Mouse (Mus musculus) kidney, adult 9 months (tissue): Measurements from ENCODE around the gene Gm20671.
"Not testable (repeated sequence)": the region's sequence is repeated elsewhere in the genome, so short reads cannot be mapped to it uniquely, and the experiment has no call there.

Source experiments
- DNase-seq: peaks from one replicate; pipeline ENCODE4 v3.0.0; 2022

The Gm20671 gene

GRCm38 (mm10) chr5:32827009-32827408, at the start of gene Gm20671:
Gene Gm20671 (minus strand): TSS chr5:32827109.
- DNase-seq = no peak

GRCm38 (mm10) chr5:32872346-32872745, 45.4 kb upstream of the Gm20671 start:
- no peak for DNase-seq

GRCm38 (mm10) chr5:32869389-32870024, 42.6 kb upstream of the Gm20671 start:
- DNase-seq = no peak

- DNase-seq = peak; percentile 95
Measured at GRCm38 (mm10) chr5:32863253-32864228, 36.6 kb upstream of the Gm20671 start, which contains the start of gene Depdc5. Gene Depdc5 (plus strand): TSS chr5:32863701.

GRCm38 (mm10) chr5:32862469-32863132, 35.7 kb upstream of the Gm20671 start:
- peak; percentile 60 for DNase-seq

GRCm38 (mm10) chr5:32861082-32861481, 34.2 kb upstream of the Gm20671 start:
- DNase-seq = no peak

- DNase-seq = peak; percentile 68
Measured at GRCm38 (mm10) chr5:32857781-32858220, 30.9 kb upstream of the Gm20671 start.

- DNase-seq = not testable (repeated sequence)
Measured at GRCm38 (mm10) chr5:32855274-32855673, 28.4 kb upstream of the Gm20671 start.

- DNase-seq = no peak
Measured at GRCm38 (mm10) chr5:32854818-32855217, 27.9 kb upstream of the Gm20671 start.

GRCm38 (mm10) chr5:32853731-32854507, 27.0 kb upstream of the Gm20671 start, which contains the start of gene Prr14l:
Gene Prr14l (minus strand): TSS chr5:32854256.
- DNase-seq = peak; percentile 99

- DNase-seq = no peak
Measured at GRCm38 (mm10) chr5:32852026-32852425, 25.1 kb upstream of the Gm20671 start.

GRCm38 (mm10) chr5:32849580-32849979, 22.7 kb upstream of the Gm20671 start:
- not testable (repeated sequence) for DNase-seq

GRCm38 (mm10) chr5:32849178-32849577, 22.3 kb upstream of the Gm20671 start:
- DNase-seq = no peak

- no peak for DNase-seq
Measured at GRCm38 (mm10) chr5:32840029-32840428, 13.1 kb upstream of the Gm20671 start.

- no peak for DNase-seq
Measured at GRCm38 (mm10) chr5:32836976-32837375, 10.1 kb upstream of the Gm20671 start.

GRCm38 (mm10) chr5:32834497-32834896, 7.6 kb upstream of the Gm20671 start:
- DNase-seq = no peak

GRCm38 (mm10) chr5:32830054-32830453, 3.1 kb upstream of the Gm20671 start:
- no peak for DNase-seq

- not testable (repeated sequence) for DNase-seq
Measured at GRCm38 (mm10) chr5:32828766-32829165, 1.9 kb upstream of the Gm20671 start.

GRCm38 (mm10) chr5:32820471-32820870, 6.4 kb downstream of the Gm20671 start:
- DNase-seq = no peak

GRCm38 (mm10) chr5:32815396-32815795, 11.5 kb downstream of the Gm20671 start:
- DNase-seq = no peak

- not testable (repeated sequence) for DNase-seq
Measured at GRCm38 (mm10) chr5:32786454-32786853, 40.5 kb downstream of the Gm20671 start.

GRCm38 (mm10) chr5:32785313-32785915, 41.5 kb downstream of the Gm20671 start, which contains the start of gene Pisd:
Gene Pisd (minus strand): TSS chr5:32785646.
- peak; percentile 96 for DNase-seq
